Mouse (Mus musculus): ENCODE data around the gene Col5a1. TPM values are rescaled to one million over a fixed set of nuclear protein-coding genes. Genes with fewer than 3 reads are reported as not detected.
A peak's percentile ranks its signal among the peaks of the same experiment; 100 is the strongest.

Col5a1 gene
- total RNA-seq, 2 experiments from 2014 or later: 100 to 109 TPM

DNA sequence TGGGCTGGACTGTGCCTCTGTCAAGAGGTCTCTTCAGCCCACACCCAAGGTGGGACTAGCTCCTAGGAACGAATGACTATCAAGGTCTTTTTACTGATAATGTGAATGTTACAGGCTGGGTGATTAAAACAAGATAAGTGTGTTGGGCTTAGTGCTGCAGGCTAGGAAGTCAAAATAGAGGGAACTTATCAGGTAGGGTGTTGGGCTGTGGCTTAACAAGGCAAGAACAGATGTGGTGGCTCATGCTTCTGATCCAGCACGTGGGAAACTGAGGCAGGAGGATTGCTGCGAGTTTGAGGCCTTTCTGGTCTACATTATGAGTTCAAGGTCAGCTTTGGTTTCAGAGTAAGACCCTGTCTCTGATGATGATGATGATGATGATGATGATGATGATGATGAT lies 128.6 kb downstream of the Col5a1 start:
- no peak for DNase-seq
- intact Hi-C loops (cut with DNase I): no loop called here

DNA sequence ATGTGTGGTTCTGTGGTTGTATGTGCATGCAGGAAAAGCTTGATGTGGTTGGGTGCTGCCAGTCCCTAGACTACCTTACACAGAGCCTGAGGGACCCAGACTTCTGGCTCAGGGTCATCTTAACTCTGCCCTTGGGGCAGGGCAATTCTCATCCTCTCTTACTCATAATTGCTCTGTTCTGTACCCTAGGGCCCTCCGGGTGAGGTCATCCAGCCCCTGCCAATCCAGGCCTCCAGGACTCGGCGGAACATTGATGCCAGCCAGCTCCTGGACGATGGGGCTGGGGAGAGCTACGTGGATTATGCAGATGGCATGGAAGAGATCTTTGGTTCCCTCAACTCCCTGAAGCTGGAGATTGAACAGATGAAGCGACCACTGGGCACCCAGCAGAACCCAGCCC lies 138.2 kb downstream of the Col5a1 start:
- intact Hi-C loops (cut with DNase I): no loop called here
- DNase-seq: no peak

DNA sequence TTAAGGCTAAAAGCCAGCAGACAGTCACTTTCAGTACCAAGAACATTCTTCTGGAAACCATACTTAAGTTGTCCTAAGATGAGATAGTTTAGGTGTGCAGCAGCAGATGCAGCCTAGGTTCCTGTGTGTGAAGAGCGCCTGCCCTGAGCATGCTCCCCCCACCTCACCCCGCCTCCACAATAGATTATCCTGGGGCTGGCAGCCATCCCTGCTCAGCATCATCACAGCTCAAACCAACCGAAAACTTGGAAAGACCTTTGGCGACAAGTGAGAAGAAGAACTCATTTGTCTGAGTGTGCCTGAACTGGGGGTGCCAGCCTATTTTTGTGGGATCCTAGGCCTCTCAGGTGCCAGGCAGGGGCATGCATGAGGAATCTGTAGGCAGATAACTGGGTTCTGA lies 139.6 kb downstream of the Col5a1 start:
- DNase-seq: no peak
- intact Hi-C loops (cut with DNase I): no loop called here

DNA sequence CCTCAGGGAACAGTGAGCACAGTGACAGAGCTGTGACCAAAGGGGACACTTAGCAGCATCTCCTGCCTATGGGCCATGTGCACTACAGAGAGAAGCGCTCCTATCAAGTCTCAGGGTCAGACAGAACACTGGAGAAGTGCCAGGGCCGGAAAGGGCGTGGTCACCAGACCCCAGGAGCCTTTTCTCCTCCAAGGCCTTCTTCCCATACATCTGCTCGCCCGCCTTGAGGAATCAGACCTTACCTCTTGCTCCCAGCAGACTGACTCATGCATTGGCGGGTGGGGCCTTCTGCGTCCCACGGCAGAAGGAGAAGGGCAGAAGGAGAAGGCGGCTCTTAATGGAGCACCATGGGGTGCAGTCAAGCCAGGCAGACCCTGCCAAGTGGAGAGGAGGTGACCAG lies 145.6 kb downstream of the Col5a1 start:
- DNase-seq: no peak
- intact Hi-C loops (cut with DNase I): no loop called here

DNA sequence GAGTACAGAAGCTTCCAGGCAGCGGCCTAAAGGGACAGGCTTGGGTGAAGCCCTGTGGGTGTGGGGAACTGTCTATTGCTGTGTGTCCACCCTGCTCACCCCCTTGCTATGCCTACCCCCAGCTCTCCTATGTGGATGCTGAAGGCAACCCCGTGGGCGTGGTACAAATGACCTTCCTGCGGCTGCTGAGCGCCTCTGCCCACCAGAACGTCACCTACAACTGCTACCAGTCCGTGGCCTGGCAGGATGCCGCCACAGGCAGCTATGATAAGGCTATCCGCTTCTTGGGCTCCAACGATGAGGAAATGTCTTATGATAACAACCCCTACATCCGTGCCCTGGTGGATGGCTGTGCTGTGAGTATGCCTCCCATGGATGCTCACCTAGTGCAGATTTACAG lies 146.2 kb downstream of the Col5a1 start:
- DNase-seq: no peak
- intact Hi-C loops (cut with DNase I): no loop called here

DNA sequence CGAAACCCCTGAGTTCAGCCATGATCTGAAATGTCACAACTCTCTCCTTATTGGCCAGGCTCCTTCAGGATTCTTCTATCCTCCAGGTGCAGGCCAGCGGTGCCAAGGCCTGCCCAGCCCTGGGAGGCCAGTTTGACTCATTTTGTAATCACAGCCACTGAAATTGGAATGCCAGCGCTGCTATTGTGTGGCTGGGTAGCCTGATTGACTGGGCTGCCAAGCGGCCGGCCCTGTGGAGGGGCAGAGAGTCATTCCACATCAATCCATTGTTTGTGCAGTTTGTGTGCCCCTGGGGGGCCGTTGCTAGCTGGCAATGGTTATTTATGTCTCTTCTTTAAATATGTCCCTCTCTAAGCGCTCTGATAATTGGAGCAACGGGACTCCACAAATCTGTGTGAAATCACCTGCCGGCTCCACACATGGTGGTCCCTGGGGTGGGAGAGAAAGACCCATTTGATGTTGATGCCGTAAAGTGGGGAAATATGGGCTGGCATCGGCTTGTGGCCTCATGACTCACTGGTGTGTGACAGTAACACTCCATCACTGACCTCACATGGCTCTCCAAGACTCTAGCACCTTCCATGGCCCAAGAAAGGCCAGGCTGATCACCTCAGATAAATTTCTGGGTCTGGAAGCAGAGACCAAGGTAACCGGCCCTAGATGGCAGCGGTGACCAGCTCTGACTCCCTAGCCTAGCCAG lies 147.9 kb downstream of the Col5a1 start:
- intact Hi-C loops (cut with DNase I): no loop called here
- no peak for DNase-seq

DNA sequence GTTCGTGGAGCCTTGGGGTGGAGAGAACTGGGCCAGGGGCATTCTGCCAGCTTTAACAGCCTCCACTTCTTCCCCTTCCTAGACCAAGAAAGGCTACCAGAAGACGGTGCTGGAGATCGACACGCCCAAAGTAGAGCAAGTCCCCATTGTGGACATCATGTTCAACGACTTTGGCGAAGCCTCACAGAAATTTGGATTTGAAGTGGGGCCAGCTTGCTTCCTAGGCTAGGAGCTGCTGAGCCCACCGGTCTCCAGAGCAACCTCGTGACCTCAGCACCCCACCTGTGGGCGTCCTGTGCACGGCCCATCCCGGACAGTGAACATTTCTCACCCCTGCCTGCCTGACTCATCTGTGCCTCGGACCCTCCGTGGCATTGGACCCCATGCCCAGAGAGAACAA lies 150.6 kb downstream of the Col5a1 start:
- intact Hi-C loops (cut with DNase I): no loop called here
- DNase-seq: no peak

DNA sequence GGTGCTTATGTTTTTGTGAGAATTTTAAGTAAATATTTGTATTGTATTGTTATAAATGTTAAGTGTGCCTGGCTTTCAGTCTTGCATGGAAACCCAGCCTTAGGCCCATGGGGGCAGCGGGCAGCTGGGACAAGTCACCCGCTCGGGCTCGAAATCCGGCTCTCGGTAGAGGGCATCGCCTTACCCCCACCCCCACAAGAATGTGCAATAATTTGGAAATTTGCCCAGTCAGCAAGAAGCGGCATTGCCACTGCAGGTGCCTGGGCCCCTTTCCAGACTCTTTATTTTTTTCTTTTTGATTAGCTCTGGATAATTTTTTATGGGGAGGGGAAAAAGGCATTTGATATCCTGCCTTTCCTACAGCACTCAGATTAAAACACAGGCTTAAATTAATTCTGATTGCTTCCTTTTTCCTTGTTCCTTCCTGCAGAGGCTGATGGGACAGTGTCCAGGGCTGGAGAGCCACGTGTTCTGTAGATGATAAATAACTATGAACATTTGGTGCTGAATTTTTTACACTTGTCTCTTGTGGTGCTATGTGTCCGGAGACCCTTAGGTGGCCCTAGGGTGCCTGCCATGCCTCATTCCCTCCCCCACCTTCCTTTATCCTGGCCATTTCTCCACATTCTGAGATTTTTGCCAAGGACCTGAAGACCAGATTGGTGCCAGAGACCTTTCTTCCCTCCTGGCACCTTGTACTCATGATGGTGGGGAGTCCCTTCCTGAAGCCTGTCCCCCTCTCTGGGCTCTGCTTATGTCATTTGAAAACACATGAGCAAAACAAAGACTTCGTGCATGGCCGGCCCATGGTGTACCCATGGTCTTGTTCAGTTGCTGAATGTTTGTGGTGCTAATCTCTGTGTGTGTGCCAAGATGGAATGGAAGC lies 151.5 kb downstream of the Col5a1 start:
- intact Hi-C loops (cut with DNase I): no loop called here
- DNase-seq: peak in 1 of 2 experiments; percentile 30

DNA sequence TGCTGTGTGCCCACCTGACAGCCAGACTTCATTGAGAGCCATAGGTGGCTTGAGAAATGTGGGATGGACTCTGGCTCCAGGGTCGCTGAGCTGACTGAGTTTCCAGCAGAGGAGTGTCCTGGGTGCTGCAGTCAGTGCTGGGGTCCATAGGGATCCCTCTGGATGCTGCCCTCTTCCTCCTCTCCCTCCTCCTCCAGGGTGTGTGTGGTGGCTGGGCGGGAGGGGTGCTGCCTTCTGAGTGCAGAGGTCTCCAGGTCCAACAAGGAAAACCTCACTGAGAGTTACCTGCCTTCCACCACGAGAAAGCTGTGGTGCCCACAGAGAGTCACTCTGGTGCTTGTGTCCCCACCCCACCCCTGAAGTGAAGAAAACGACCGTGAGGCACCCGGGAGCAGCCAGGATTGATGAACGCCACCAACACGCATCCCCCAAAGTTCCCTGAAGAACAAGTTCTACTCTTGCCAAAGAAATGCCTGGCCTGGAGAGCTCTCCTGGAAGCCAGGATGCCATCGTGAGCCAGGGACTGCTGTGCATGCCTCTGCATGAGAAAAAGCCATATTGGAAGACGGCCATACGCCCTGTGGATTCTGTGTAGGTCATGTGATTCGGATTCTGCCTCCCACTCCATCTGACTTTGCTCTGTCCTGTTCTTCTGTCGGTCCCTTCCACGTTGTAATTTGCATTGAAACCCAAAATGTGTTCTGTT lies 152.3 kb downstream of the Col5a1 start:
- DNase-seq: peak; percentile 40 to 57
- intact Hi-C loops (cut with DNase I): no loop called here

DNA sequence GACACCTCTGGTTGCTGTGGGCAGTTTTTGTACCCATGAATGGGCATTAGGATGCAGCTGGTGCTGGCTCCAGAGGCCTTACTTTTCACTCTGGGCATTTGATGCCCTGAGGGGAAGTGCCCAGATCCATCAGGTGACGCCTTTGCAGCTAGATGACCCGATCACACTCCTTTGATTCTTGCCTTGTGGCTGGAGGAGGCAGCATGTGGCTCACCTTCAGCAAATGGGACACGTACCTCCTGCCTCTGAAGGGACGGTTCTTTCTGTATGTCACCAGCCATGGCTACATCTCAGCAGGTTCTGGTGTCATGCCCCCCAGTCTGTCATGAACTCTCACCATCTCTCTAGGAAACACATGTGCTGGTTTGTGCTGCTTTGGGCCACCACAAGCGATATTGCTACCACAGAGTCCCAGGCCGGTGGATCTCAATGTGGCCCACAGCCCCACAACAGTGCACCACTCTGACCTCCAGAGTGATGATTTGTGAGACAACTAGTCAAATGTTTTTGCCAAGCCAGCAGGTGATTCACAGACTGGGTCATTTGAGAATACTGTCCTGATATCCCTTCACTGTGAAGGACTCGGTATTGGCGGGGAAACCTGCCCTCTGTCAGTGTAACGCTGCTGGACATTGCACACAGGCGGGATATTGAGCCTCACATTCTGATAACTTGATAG lies 153.6 kb downstream of the Col5a1 start:
- intact Hi-C loops (cut with DNase I): no loop called here
- DNase-seq: no peak

DNA sequence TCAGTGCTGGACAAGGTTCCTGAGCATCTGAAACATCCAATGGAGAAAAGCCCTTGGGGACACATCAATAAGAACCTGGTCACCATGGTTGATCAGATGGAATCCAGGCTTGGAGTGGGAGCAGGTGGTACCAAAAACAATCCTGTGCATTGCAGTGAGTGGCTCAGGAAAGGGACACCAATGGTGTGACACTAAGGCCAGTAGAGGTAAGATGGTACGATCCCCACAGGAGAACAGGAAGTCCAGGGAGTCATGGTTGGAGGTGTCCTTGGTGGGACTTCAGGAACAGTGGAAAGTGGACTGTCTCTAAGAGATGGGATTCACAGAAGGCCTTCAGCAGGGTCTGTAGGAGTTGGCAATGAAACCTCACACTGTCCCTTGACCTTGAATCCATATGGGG lies 154.2 kb downstream of the Col5a1 start:
- intact Hi-C loops (cut with DNase I): no loop called here
- DNase-seq: no peak

DNA sequence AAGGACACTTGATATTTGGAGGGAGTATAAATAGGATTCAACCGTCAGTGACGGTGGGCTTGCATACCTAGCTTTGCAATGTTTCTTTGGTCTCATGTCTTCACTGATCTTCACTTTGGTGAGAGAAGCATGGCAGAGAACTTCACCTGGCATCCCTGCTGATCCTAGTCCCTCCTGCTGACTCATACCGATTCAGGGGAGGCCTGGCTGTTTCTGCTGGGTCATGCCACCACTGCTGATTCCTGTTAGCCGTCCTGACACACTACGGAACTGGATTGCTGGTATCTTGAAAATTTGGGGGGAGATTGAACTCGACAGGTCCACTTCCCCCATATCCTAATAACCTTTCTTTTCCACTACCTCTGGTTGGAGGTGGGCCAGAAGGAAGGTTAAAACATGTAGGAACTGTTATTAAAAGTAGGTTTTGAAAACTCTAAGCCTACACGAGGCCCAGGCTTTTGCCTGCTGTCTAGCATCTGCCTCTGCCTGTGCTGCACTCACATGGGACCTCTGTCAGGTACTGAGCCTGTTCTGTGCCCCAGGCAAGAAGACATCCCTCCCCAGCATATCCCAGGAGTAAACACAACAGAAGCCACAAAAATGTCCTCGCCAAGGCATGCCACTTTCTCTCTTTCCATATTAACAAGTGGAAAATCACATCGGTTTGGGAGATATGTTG lies 158.8 kb downstream of the Col5a1 start:
- DNase-seq: no peak

DNA sequence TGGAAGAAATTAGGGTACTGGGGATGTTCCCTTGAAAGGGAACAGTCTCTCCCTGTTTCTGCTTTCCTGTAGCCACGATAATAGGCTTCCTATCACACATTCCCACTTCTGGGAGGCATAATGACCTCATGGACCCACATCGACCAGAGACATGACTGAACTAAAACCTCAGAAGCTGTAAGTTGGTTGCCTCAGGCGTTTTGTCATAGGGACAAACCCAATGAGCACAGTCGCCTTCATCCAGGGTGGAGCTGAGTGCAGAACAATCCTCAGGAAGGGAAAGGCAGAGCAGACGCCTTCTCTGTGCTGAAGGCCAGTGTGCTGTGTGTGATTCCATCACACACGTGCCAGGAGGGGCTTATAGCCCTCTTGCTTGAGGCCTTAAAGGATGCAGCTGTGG lies 160.1 kb downstream of the Col5a1 start:
- DNase-seq: no peak
- intact Hi-C loops (cut with DNase I): no loop called here

More for the DNA sequence above, 158.8 kb downstream of the Col5a1 start:
- intact Hi-C loops (cut with DNase I): no loop called here

DNA sequence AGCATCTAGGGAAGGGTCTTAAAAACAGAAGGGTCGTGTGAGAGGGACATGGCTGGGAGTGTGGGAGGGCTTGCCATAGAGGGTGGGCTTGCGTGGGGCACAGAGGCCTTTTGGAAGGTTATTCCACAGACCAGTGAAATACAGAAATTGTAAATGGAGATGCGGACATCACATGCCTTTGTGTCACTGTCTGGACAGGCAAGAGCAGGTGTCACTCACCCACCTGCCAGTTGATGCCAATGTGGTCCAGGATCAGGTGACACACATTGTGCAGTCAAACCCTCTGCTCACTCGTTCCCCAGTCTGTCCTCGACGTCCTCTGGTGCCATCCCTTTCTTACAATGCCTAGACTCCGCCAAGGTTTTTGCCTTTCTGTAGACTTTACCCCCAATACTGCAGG lies 160.9 kb downstream of the Col5a1 start:
- intact Hi-C loops (cut with DNase I): no loop called here
- DNase-seq: no peak

DNA sequence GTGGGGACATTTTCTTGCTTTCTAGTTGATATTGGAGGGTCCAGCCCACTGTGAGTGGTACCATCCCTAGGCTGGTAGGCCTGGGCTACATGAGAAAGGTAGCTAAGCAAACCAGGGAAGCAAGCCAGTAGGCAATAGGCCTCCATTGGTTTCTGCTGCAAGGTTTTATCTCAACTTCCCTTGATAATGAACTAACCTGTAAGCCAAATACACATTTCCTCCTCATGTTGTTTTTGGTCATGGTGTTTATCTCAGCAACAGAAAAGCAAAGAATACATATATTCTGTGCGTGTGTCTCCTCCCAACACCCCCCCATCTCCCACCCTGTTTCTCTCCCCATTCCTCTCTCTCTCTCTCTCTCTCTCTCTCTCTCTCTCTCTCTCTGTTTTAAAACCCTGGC lies 173.7 kb downstream of the Col5a1 start:
- intact Hi-C loops (cut with DNase I): no loop called here
- DNase-seq: no peak

DNA sequence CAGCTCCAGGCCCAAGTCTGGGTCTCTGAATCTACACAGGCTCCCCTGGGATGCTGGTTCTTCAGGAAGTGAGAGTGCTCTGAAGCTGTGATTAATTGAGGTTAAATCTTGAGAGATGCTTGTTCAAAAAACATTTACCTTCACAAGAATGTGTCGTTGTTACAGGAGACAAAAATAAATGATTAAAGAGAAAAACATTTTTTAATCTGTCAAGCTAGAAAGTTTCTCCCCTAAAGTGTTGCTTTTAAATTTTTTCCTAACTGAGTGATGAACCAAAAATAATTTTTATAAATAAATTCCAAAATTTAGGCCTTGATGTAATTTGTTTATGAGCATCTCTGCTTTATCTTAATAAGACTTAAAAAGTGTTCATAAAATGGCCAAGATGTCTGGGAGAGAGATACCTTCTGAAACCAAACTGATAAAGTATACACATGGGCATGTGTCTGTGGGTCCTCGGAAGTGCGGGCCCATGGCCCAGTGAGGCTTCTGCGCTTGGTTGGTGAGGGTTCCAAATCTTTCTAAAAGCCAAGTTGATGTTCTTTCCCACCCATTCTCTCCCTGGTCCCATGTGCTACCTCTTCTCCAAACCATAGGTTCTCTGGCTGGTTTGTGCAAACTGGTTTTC lies 177.6 kb downstream of the Col5a1 start:
- no peak for DNase-seq
- intact Hi-C loops (cut with DNase I): no loop called here

DNA sequence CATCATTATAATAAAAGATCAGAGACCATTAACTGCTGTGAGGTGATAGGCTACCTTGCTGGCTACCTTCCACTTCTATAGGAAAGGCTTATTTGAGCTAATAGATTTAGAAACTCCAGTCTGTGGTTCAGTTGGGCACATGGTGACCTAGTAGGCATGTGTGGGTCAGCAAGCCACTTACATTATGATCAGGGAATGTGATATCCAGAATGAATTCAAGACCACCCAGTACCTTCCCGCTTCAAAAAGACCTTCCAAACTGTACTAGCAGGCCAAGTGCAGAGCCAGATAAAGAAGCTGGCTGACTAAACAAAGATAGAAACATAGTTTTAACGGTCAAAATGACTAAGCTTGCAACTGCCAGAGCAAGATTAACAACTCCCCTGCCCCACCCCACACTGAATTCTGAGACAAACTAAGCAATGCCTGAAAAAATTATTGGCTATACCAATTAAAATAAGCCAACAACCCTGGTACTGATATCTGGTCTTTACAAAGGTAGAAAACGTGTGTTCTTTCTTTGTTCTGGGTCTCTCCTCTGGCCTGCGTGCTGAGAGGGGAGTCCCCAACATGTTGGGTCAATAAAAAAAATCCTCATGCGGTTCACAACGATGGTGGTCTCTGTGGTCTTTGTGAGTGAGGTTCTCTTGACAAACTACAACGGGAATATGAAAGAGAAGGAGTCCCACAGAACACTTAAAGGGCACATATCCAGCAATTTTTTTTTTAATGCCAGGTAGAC lies 178.3 kb downstream of the Col5a1 start:
- DNase-seq: no peak
- intact Hi-C loops (cut with DNase I): no loop called here

DNA sequence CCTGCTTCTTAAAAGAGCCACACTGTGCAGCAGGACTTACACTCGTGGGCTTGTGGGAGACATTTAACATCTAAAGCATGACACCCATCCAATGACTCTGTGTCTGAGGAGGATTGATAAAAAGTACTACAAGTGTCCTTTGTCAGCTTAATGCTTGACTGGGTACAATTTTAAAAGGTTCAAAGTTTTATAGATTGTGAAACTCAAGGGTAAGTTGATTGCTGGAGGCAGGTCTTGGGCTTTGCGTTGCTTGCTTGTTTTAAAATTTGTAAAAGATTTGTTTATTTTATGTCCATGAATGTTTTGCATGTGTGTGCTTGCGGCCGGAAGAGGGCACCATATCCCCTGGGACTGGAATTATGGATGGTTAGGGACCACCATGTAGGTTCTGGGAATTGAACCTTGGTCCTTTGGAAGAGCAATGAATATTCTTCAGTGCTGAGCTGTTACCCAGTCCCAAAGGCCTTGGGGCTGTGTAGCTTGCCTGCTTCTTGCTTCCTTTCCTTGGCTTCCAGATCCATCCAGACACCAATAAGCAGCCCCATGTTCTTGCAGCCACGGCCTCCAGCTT lies 178.9 kb downstream of the Col5a1 start:
- intact Hi-C loops (cut with DNase I): no loop called here

DNA sequence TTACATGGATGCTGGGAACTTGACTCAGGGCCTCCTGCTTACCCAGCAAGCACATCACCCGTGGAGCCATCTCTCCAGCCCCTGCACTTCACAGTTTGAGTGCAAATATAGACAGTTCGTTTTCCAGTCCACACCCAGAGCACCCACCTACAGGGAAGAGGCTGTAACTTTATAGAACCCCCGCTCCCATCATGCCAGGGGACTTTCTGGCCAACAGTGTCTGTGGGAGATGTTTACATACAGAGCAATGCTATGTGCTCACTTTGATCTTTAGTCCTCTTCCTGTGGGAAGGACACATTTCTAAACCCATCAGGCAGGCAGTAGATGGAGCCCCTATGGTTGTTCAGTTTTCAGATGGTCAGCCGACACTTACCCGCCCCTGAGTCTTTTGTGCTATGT lies 180.5 kb downstream of the Col5a1 start:
- no peak for DNase-seq
- intact Hi-C loops (cut with DNase I): no loop called here

More for the DNA sequence above, 178.9 kb downstream of the Col5a1 start:
- no peak for DNase-seq
